Mouse (Mus musculus) forebrain, embryonic 16.5 days (tissue): ENCODE measurements around the gene Lamp2. TPM values are rescaled to one million over a fixed set of nuclear protein-coding genes. Genes with fewer than 3 reads are reported as not detected.
"Not testable (repeated sequence)": the region's sequence is repeated elsewhere in the genome, so short reads cannot be mapped to it uniquely, and the experiment has no call there.

Experiments used
- ATAC-seq: fragments of 200-750 bp; cut with Nextera tagmentation; 2 replicates; pipeline ENCODE4 v1.8.0; 2017; ENCODE audit warnings: mild to moderate bottlenecking, moderate library complexity
- H3K27ac ChIP-seq: fragments of 300-500 bp; sonication (generic); 2 replicates; pipeline ENCODE4 v1.5.1; 2014; ENCODE audit warnings: low read length, control low read depth
- H3K27me3 ChIP-seq: fragments of 300-500 bp; sonication (generic); replicated peaks from 2 replicates; pipeline ENCODE4 v1.6.1; 2014; ENCODE audit warnings: low read length; ENCODE audit not compliant: control insufficient read depth, insufficient read depth
- H3K36me3 ChIP-seq: fragments of 300-500 bp; sonication (generic); 2 replicates; pipeline ENCODE4 v1.6.1; 2014; ENCODE audit not compliant: control insufficient read depth, insufficient read depth
- H3K4me1 ChIP-seq: fragments of 300-500 bp; sonication (generic); replicated peaks from 2 replicates; pipeline ENCODE4 v1.6.1; 2014; ENCODE audit warnings: low read length; ENCODE audit not compliant: control insufficient read depth, insufficient read depth
- H3K4me2 ChIP-seq: fragments of 300-500 bp; sonication (generic); 2 replicates; pipeline ENCODE4 v1.6.1; 2014; ENCODE audit warnings: mild to moderate bottlenecking, low read length, control low read depth
- H3K4me3 ChIP-seq: fragments of 300-500 bp; sonication (generic); replicated peaks from 2 replicates; pipeline ENCODE4 v1.5.1; 2014; ENCODE audit warnings: mild to moderate bottlenecking, low read length, control low read depth
- H3K9ac ChIP-seq: fragments of 300-500 bp; sonication (generic); replicated peaks from 2 replicates; pipeline ENCODE4 v1.6.1; 2014; ENCODE audit warnings: low read depth, low read length, control low read depth
- H3K9me3 ChIP-seq: fragments of 300-500 bp; sonication (generic); 2 replicates; pipeline ENCODE4 v1.6.1; 2016; ENCODE audit warnings: low read length; ENCODE audit not compliant: control insufficient read depth
- WGBS: fragments of 180-500 bp; shearing (Covaris S2); extraction: QIAGEN DNeasy Blood & Tissue Kit; methylation state at CpG from one replicate; pipeline ENCODE4 v1.1.7; 2014; 5-methylcytosine and 5-hydroxymethylcytosine counted together
- polyA plus RNA-seq: library from polyadenylated mRNA; unstranded; fragments of >200 nt; fragmentation: Nextera tagmentation; extraction: Ambion mirVana; gene quantifications from 2 replicates; pipeline ENCODE4 v1.2.1, GENCODE M21; 2015

Lamp2 gene
- polyA plus RNA-seq, 1 experiment from 2014 or later: 46.7 TPM

DNA sequence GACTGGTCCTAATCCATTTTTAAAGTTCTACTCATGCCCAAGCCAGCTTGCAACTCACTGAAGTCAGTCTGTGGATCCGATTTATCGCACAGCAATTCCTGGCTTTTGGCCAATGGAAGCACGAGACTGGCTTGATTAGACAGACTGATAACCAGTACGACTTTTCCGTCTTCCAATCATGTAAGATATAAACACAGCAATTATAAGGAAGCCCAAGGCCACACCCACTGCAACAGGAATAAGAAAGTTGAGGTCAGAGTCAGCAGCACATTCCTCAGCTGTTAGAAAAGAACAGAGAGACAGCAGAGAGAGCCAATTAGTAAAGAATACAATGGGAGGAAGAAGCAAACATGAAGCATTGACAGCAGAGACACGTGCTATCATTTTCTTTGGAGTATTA lies 54.2 kb downstream of the Lamp2 start:
- Histone ChIP-seq H3K27ac (no peak overlapping the region), H3K36me3 (no peaks in the 10 kb centered on the region), H3K9ac (no peak overlapping the region), H3K27me3 (no peaks in the 10 kb centered on the region), H3K4me3 (no peak overlapping the region), H3K9me3 (no peaks in the 10 kb centered on the region), H3K4me2 (no peak overlapping the region), H3K4me1 (peaks cover 4% of the 10 kb centered on the region; the same call in 1 of the 2 replicates)
- 47% methylated on average over 6 of the region's 6 CpGs for WGBS
- no peak for ATAC-seq

DNA sequence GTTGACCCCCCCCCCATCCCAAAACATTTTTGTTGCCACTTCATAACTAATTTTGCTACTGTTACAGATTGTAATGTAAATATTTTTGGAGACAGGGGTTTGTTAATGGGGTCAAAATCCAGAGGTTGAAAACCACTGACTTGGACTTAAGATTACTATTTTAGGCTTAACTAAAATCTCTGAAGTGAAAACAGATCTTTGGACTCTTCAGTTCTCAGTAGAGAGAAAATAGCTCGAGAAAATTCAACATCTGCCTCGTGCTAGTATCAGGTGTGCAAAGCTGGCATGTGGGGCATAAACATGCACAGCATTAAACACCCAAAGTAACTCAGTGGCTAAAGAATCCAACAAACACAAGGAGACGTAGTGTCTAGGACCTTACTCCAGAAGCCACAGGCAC lies 55.6 kb downstream of the Lamp2 start:
- no peaks in the 10 kb centered on the region for H3K27me3 ChIP-seq
- WGBS: 89% methylated on average over 3 of the region's 3 CpGs
- ATAC-seq: no peak
- H3K9ac ChIP-seq: no peak overlapping the region
- H3K4me1 ChIP-seq: peaks cover 4% of the 10 kb centered on the region; the same call in 1 of the 2 replicates
- no peaks in the 10 kb centered on the region for H3K9me3 ChIP-seq
- no peak overlapping the region for H3K27ac ChIP-seq
- H3K36me3 ChIP-seq: no peaks in the 10 kb centered on the region
- H3K4me2 ChIP-seq: no peak overlapping the region
- H3K4me3 ChIP-seq: no peak overlapping the region

DNA sequence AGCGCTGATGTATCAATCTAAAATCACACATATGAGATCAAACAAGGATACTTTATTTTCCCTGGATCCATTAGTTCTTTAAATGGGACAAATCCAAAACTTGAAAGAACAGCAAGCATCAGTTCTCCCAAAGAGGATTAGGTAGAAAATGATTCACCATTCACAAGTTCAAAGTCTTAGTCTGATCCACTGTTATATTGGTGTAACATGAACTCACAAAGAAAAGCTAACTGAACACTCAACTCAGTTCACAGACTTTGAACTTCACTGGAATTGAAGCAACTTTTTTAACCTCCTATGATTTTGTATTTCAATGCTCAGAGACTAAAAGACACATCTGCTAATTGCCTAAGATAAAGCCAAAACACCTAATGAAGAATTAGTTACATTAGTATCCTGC lies 56.6 kb downstream of the Lamp2 start:
- H3K27ac ChIP-seq: no peak overlapping the region
- H3K4me3 ChIP-seq: no peak overlapping the region
- H3K36me3 ChIP-seq: no peaks in the 10 kb centered on the region
- peaks cover 4% of the 10 kb centered on the region; the same call in 1 of the 2 replicates for H3K4me1 ChIP-seq
- no peaks in the 10 kb centered on the region for H3K27me3 ChIP-seq
- no peak overlapping the region for H3K9ac ChIP-seq
- WGBS: 94% methylated on average over 1 of the region's 1 CpGs
- no peak overlapping the region for H3K4me2 ChIP-seq
- no peaks in the 10 kb centered on the region for H3K9me3 ChIP-seq
- ATAC-seq: no peak

- not testable (repeated sequence) for H3K36me3 ChIP-seq, ATAC-seq, H3K27ac ChIP-seq, H3K4me3 ChIP-seq, H3K9ac ChIP-seq, H3K4me2 ChIP-seq, H3K4me1 ChIP-seq, H3K9me3 ChIP-seq, H3K27me3 ChIP-seq
- WGBS: 87% methylated on average over 1 of the region's 1 CpGs
Observed at GRCm38 (mm10) chrX:38373169-38373568, 83.1 kb downstream of the Lamp2 start.

- not testable (repeated sequence) for ATAC-seq, H3K9me3 ChIP-seq, H3K9ac ChIP-seq, H3K4me2 ChIP-seq, H3K4me3 ChIP-seq, H3K36me3 ChIP-seq, H3K27ac ChIP-seq, H3K27me3 ChIP-seq, H3K4me1 ChIP-seq
- 75% methylated on average over 1 of the region's 1 CpGs for WGBS
Observed at GRCm38 (mm10) chrX:38364621-38365020, 91.6 kb downstream of the Lamp2 start.

GRCm38 (mm10) chrX:38362016-38362415 lies 94.2 kb downstream of the Lamp2 start:
- 77% methylated on average over 8 of the region's 8 CpGs for WGBS
- no peak for ATAC-seq
- no peaks in the 10 kb centered on the region for H3K27me3 ChIP-seq
- no peak overlapping the region for H3K9ac ChIP-seq
- no peak overlapping the region for H3K4me3 ChIP-seq
- no peaks in the 10 kb centered on the region for H3K36me3 ChIP-seq
- no peak overlapping the region for H3K27ac ChIP-seq
- H3K9me3 ChIP-seq: no peaks in the 10 kb centered on the region
- H3K4me2 ChIP-seq: no peak overlapping the region
- H3K4me1 ChIP-seq: no peaks in the 10 kb centered on the region

Other genes with a start within 250 kb of the Lamp2 start
- gene Tmem255a, start 204.0 kb downstream of the Lamp2 start, polyA plus RNA-seq: 10.9 and 16.3 TPM in 2 replicates
- 0.11 TPM in 1 of 2 replicates, not detected in the other for gene Atp1b4, start 140.3 kb downstream of the Lamp2 start, polyA plus RNA-seq
- gene Cul4b, start 119.7 kb upstream of the Lamp2 start, polyA plus RNA-seq: 17.2 and 21.6 TPM in 2 replicates
- gene Mcts1, start 144.1 kb upstream of the Lamp2 start, polyA plus RNA-seq: 163 and 167 TPM in 2 replicates
- gene C1galt1c1, start 178.6 kb upstream of the Lamp2 start, polyA plus RNA-seq: 25.7 and 26.7 TPM in 2 replicates